Mouse (Mus musculus): ENCODE results near the gene Asb3. TPM values are rescaled to one million over a fixed set of nuclear protein-coding genes. Genes with fewer than 3 reads are reported as not detected.

Asb3 gene
- 13.7 TPM for polyA plus RNA-seq (2014; fragmentation: Illumina TruSeq; extraction: RNeasy Lipid Tissue Mini Kit (QIAGEN cat#74804); ENCODE audit: low read depth, low replicate concordance)

DNA sequence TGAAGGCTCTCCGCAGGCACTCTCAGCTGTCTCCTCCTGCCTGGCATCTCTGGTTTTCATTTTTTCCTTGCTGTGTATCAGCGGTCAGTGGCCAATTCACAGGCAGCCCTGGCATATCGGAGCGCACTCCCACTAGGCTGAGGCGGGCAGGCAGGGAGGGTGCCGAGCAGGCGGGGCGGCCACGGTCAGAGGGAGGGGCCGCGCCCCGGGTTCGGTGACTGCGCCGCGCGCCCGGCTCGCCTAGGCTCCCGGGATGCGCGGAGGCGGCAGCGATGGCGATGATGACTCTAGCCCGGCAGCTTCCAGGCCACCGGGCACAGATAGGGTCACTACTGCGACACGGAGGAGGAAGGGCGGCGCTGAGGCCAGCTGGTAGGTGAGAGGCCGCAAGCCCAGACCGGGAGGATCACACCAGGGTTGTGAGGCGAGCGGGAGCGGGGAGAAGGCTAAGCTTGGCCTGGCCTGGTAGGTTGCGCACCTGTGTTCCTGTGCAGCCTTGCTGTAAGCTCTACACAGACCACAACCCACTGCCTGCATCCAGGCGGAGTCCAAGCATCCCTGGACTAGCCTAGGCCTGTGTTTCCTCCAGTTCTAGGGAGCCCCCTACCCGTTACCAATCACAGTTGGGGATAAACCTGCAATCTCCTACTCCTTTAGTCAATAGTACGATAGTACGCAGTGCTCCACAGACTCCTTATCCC is at the start of gene Asb3, which contains the start of gene Gpr75:
Gene Asb3, plus strand, starts transcription at position 246 of the 701 bp plus-strand sequence.
Gene Gpr75, plus strand, starts transcription at position 188 of the 701 bp plus-strand sequence.

DNA sequence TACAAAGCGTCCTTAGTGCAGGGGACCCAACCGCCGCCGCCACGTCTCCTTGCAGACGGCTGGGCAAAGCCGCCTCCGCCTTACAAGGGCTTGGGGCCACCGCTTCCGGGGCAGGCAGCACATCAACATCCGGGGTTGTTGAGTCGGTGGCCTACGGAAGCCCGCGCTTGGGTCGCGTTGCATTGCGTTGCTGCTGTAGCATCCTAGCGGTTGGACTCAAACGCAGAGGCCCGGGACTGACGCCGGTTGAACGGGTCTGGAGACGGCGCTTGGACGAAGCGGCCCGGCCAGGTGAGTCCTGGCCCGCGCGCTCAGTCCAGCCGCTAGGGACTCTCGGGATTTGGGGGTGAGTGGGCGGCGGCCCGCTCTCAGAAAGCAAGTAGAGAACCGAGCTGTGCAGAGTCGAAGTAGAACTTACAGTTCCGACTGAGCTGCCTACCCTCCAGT is 69.1 kb downstream of the Asb3 start, which contains the start of gene Erlec1:
Gene Erlec1, minus strand, starts transcription at position 57 of the 447 bp plus-strand sequence.

DNA sequence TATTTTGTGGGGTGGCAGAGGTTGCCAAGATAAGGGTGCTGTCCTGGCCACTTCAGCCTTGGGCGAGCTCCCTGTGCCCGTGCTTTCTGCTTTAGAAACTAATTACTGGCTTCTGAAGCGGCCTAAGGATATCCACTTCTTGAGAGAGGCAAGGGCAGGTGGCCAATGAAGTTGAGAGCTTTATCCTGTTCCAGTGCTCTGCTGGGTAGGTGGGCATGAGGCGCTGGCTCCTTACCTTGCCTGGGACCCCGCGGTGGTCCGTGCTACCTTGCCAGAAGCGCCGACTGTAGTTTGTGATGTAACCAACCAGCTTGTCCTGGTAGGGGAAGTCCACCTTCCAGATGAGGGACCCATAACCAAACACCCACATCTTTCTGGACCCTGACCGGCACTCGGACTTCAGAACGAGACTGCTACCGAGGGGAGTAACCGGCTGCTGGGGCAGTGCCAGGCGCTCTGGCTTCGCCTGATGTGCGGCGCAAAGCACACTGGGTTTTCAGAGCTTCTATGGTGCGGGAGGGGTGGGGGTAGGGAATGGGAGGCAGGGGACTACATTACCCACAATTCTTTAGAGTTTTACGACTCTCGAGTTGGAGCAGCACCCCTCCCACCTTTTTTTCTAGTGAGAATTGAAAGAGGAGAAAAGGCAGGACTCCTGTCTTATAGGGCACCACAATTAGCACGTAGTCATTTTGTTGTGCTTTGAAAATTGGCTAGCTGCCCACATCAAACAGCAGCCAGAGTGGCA is 100.8 kb downstream of the Asb3 start, which contains the start of gene Chac2:
Gene Chac2, minus strand, starts transcription at position 474 of the 748 bp plus-strand sequence.

Other genes starting within 250 kb of the Asb3 start
- 1.9 TPM for gene Acyp2, start 235.8 kb upstream of the Asb3 start, polyA plus RNA-seq (2014; fragmentation: Illumina TruSeq; extraction: RNeasy Lipid Tissue Mini Kit (QIAGEN cat#74804); ENCODE audit: low read depth, low replicate concordance)
- 92.5 TPM for gene Psme4, start 113.7 kb upstream of the Asb3 start, polyA plus RNA-seq (2014; fragmentation: Illumina TruSeq; extraction: RNeasy Lipid Tissue Mini Kit (QIAGEN cat#74804); ENCODE audit: low read depth, low replicate concordance)
- not detected for gene Gpr75, start 58 bp upstream of the Asb3 start, polyA plus RNA-seq (2014; fragmentation: Illumina TruSeq; extraction: RNeasy Lipid Tissue Mini Kit (QIAGEN cat#74804); ENCODE audit: low read depth, low replicate concordance)
- 78.4 TPM for gene Erlec1, start 68.9 kb downstream of the Asb3 start, polyA plus RNA-seq (2014; fragmentation: Illumina TruSeq; extraction: RNeasy Lipid Tissue Mini Kit (QIAGEN cat#74804); ENCODE audit: low read depth, low replicate concordance)
- gene Chac2, start 100.9 kb downstream of the Asb3 start, polyA plus RNA-seq (2014; fragmentation: Illumina TruSeq; extraction: RNeasy Lipid Tissue Mini Kit (QIAGEN cat#74804); ENCODE audit: low read depth, low replicate concordance) = 133 TPM